Mouse (Mus musculus): ENCODE results near the gene 9230112D13Rik. TPM values are rescaled to one million over a fixed set of nuclear protein-coding genes. Genes with fewer than 3 reads are reported as not detected.

Gene 9230112D13Rik
- total RNA-seq, 4 experiments from 2014 or later: not detected

- DNase-seq (ENCODE audit: low spot score in 2 of 2): no peak
These were observed 19.3 kb upstream of the 9230112D13Rik start for GRCm38 (mm10) chr14:34541896-34542295.

- DNase-seq (ENCODE audit: low spot score in 2 of 2): no peak
These were observed 18.1 kb upstream of the 9230112D13Rik start for GRCm38 (mm10) chr14:34540685-34541162.

GRCm38 (mm10) chr14:34535883-34536282 is 13.3 kb upstream of the 9230112D13Rik start:
- DNase-seq (ENCODE audit: low spot score in 2 of 2): no peak

GRCm38 (mm10) chr14:34533537-34533936 is 10.9 kb upstream of the 9230112D13Rik start:
- DNase-seq (ENCODE audit: low spot score in 2 of 2): no peak

GRCm38 (mm10) chr14:34532536-34532935 is 9.9 kb upstream of the 9230112D13Rik start:
- DNase-seq (ENCODE audit: low spot score in 2 of 2): no peak

- no peak for DNase-seq (ENCODE audit: low spot score in 2 of 2)
These were observed 6.2 kb upstream of the 9230112D13Rik start for GRCm38 (mm10) chr14:34528804-34529203.

- no peak for DNase-seq (ENCODE audit: low spot score in 2 of 2)
These were observed 4.5 kb downstream of the 9230112D13Rik start for GRCm38 (mm10) chr14:34517959-34518544.

- no peak for DNase-seq (ENCODE audit: low spot score in 2 of 2)
These were observed 5.5 kb downstream of the 9230112D13Rik start for GRCm38 (mm10) chr14:34516960-34517577.

GRCm38 (mm10) chr14:34515860-34516259 is 6.7 kb downstream of the 9230112D13Rik start:
- no peak for DNase-seq (ENCODE audit: low spot score in 2 of 2)

- DNase-seq (ENCODE audit: low spot score in 2 of 2): no peak
These were observed 8.5 kb downstream of the 9230112D13Rik start for GRCm38 (mm10) chr14:34514120-34514519.

GRCm38 (mm10) chr14:34512602-34513001 is 10.0 kb downstream of the 9230112D13Rik start:
- DNase-seq (ENCODE audit: low spot score in 2 of 2): no peak

- no peak for DNase-seq (ENCODE audit: low spot score in 2 of 2)
These were observed 10.7 kb downstream of the 9230112D13Rik start for GRCm38 (mm10) chr14:34511901-34512300.

- DNase-seq (ENCODE audit: low spot score in 2 of 2): no peak
These were observed 13.7 kb downstream of the 9230112D13Rik start for GRCm38 (mm10) chr14:34508842-34509439.

- DNase-seq (ENCODE audit: low spot score in 2 of 2): no peak
These were observed 14.3 kb downstream of the 9230112D13Rik start for GRCm38 (mm10) chr14:34508187-34508840.

- no peak for DNase-seq (ENCODE audit: low spot score in 2 of 2)
These were observed 17.3 kb downstream of the 9230112D13Rik start for GRCm38 (mm10) chr14:34505309-34505708.

- no peak for DNase-seq (ENCODE audit: low spot score in 2 of 2)
These were observed 18.2 kb downstream of the 9230112D13Rik start for GRCm38 (mm10) chr14:34504377-34504776.

GRCm38 (mm10) chr14:34503759-34504158 is 18.8 kb downstream of the 9230112D13Rik start:
- DNase-seq (ENCODE audit: low spot score in 2 of 2): no peak

GRCm38 (mm10) chr14:34503325-34503647 is 19.3 kb downstream of the 9230112D13Rik start, which contains the start of gene Bmpr1a:
Bmpr1a (minus strand) TSS chr14:34503341.
- DNase-seq (ENCODE audit: low spot score in 2 of 2): no peak

- DNase-seq (ENCODE audit: low spot score in 2 of 2): peak; percentile 78 to 85
These were observed 19.9 kb downstream of the 9230112D13Rik start for GRCm38 (mm10) chr14:34502475-34503324.

- DNase-seq (ENCODE audit: low spot score in 2 of 2): peak in 1 of 2 experiments; percentile 41
These were observed 20.7 kb downstream of the 9230112D13Rik start for GRCm38 (mm10) chr14:34501804-34502474.

GRCm38 (mm10) chr14:34501447-34501803 is 21.2 kb downstream of the 9230112D13Rik start:
- no peak for DNase-seq (ENCODE audit: low spot score in 2 of 2)

Measured in gastrocnemius, adult 8-10 months (tissue).